ENCODE assay signal across 16 mouse cellular contexts in genomic region chr19:38420751-38421295, GRCm38 (mm10). TPM values are rescaled to one million over a fixed set of nuclear protein-coding genes. Genes with fewer than 3 reads are reported as not detected.
DNase-seq lines count a peak whose midpoint lies in the region; TF ChIP-seq lines count a peak whose summit lies in the region.
"Had no signal": no experiment of that assay in that cellular context is flagged by ENCODE, and none has a peak within 500 bp of the region (broad histone marks: within the 10 kb centered on the region; RNA-seq: fewer than 3 reads in every experiment).

No protein-coding gene starts in this region.

- TF ChIP-seq CTCF in kidney, adult 2 months (conservative IDR thresholded peaks at IDR 0.05; ENCODE audit: insufficient read depth, insufficient read length, low read depth, low read length), result no peak

- 54% methylated on average over 4 of the region's 4 CpGs for WGBS in kidney, adult 2 months

- TF ChIP-seq POLR2A in kidney, adult 2 months (IDR thresholded peaks at IDR 0.05; ENCODE audit: low read depth, low read length), result no peak

- H3K27ac ChIP-seq in kidney, adult 2 months (ENCODE audit: insufficient read depth, low read depth, low read length), result 0 out of 2 replicates have a peak overlapping the region, but pooled peaks have one; percentile 34
- H3K27ac ChIP-seq: embryonic facial prominence, embryonic 12.5 days; forebrain, embryonic 15.5 days; heart, adult 2 months; heart, embryonic 15.5 days; hindbrain, embryonic 10.5 days; hindbrain, embryonic 14.5 days had no signal

- H3K36me3 ChIP-seq in kidney, adult 2 months (ENCODE audit: control insufficient read depth, insufficient read depth, low read length), result no peaks in the 10 kb centered on the region
- H3K36me3 ChIP-seq: embryonic facial prominence, embryonic 12.5 days; forebrain, embryonic 15.5 days; heart, embryonic 15.5 days; hindbrain, embryonic 10.5 days had no signal

- no peak overlapping the region for H3K4me3 ChIP-seq in kidney, adult 2 months (ENCODE audit: insufficient read depth, low read depth, low read length)
- H3K4me3 ChIP-seq: embryonic facial prominence, embryonic 12.5 days; forebrain, embryonic 15.5 days; heart, adult 2 months; heart, embryonic 15.5 days; hindbrain, embryonic 10.5 days had no signal

- peak; percentile 41 for DNase-seq in adrenal gland, adult 2 months
- no peak for DNase-seq in adrenal gland, postnatal 4 days (ENCODE audit: low spot score in 2 of 2)
- peak; percentile 27 for DNase-seq in kidney, adult 2 months
- DNase-seq in kidney, postnatal 10 days, result no peak
- peak; percentile 21 for DNase-seq in adrenal gland, postnatal 14 days
- DNase-seq in testis, postnatal 14 days (ENCODE audit: low spot score), result peak; percentile 58
- no peak for DNase-seq in retina, embryonic 14.5 days (ENCODE audit: low spot score)
- DNase-seq: cerebellum, adult 11 months; cerebellum, adult 8-10 months; cerebellum, postnatal 25 days; heart, adult 2 months had no signal

- H3K27me3 ChIP-seq in kidney, adult 2 months (replicated peaks; ENCODE audit: control insufficient read depth, insufficient read depth, low read length), result no peaks in the 10 kb centered on the region
- H3K27me3 ChIP-seq: embryonic facial prominence, embryonic 12.5 days; forebrain, embryonic 15.5 days; heart, embryonic 15.5 days had no signal

- no peaks in the 10 kb centered on the region for H3K4me1 ChIP-seq in kidney, adult 2 months (ENCODE audit: control insufficient read depth, insufficient read depth, low read length)
- H3K4me1 ChIP-seq: embryonic facial prominence, embryonic 12.5 days; hindbrain, embryonic 10.5 days had no signal

RNA-seq across cellular contexts. Expression of gene Slc35g1, which starts 25.0 kb away (rescaled TPM):
- total RNA-seq in adrenal gland, adult 2 months (2021), result 10 to 100 TPM; 13.9 to 25.4 TPM
- 4.8 and 5.4 TPM in 2 replicates for polyA plus RNA-seq in adrenal gland, adult 2 months (2012; rRNA removed)
- total RNA-seq in adrenal gland, postnatal 4 days (2021), result 10 to 100 TPM; 19.2 to 21.0 TPM
- polyA plus RNA-seq in kidney, adult 2 months (2012; rRNA removed), result 4.8 and 5.9 TPM in 2 replicates
- 16.9 and 18.4 TPM in 2 replicates for total RNA-seq in adrenal gland, postnatal 14 days (2021)

Comparison
In these comparisons a context has a peak if more than half of its experiments do, and no peak if none do; other contexts are left out.
1. DNase-seq: peak in adrenal gland, adult 2 months (single experiment), kidney, adult 2 months (single experiment), adrenal gland, postnatal 14 days (single experiment) and testis, postnatal 14 days (single experiment); none in adrenal gland, postnatal 4 days (0 of 2), kidney, postnatal 10 days (single experiment) and retina, embryonic 14.5 days (single experiment).